Mouse (Mus musculus): ENCODE results near the gene Krtap27-1.
A peak's percentile ranks its signal among the peaks of the same experiment; 100 is the strongest.

Gene Krtap27-1

GRCm38 (mm10) chr16:88671571-88671970 is at the start of gene Krtap27-1:
Krtap27-1 (minus strand) TSS chr16:88671671.
- no peak for DNase-seq (ENCODE audit: inconsistent age in 2 of 2, low spot score in 1 of 2)

- DNase-seq (ENCODE audit: inconsistent age in 2 of 2, low spot score in 1 of 2) = no peak
Measured at GRCm38 (mm10) chr16:88720031-88720430, 48.6 kb upstream of the Krtap27-1 start.

- DNase-seq (ENCODE audit: inconsistent age in 2 of 2, low spot score in 1 of 2) = no peak
Measured at GRCm38 (mm10) chr16:88716549-88716948, 45.1 kb upstream of the Krtap27-1 start.

GRCm38 (mm10) chr16:88711245-88711644 is 39.8 kb upstream of the Krtap27-1 start:
- no peak for DNase-seq (ENCODE audit: inconsistent age in 2 of 2, low spot score in 1 of 2)

- DNase-seq (ENCODE audit: inconsistent age in 2 of 2, low spot score in 1 of 2) = peak; percentile 6 to 44
Measured at GRCm38 (mm10) chr16:88710757-88711156, 39.3 kb upstream of the Krtap27-1 start.

GRCm38 (mm10) chr16:88707496-88708012 is 36.1 kb upstream of the Krtap27-1 start, which contains the start of gene 2310061N02Rik:
2310061N02Rik (minus strand) TSS chr16:88707962.
- no peak for DNase-seq (ENCODE audit: inconsistent age in 2 of 2, low spot score in 1 of 2)

GRCm38 (mm10) chr16:88701072-88701864 is 29.8 kb upstream of the Krtap27-1 start:
- DNase-seq (ENCODE audit: inconsistent age in 2 of 2, low spot score in 1 of 2) = no peak

- no peak for DNase-seq (ENCODE audit: inconsistent age in 2 of 2, low spot score in 1 of 2)
Measured at GRCm38 (mm10) chr16:88696256-88696655, 24.8 kb upstream of the Krtap27-1 start.

- DNase-seq (ENCODE audit: inconsistent age in 2 of 2, low spot score in 1 of 2) = no peak
Measured at GRCm38 (mm10) chr16:88681282-88681681, 9.8 kb upstream of the Krtap27-1 start.

- no peak for DNase-seq (ENCODE audit: inconsistent age in 2 of 2, low spot score in 1 of 2)
Measured at GRCm38 (mm10) chr16:88679099-88679498, 7.6 kb upstream of the Krtap27-1 start.

GRCm38 (mm10) chr16:88657426-88657825 is 14.0 kb downstream of the Krtap27-1 start:
- DNase-seq (ENCODE audit: inconsistent age in 2 of 2, low spot score in 1 of 2) = peak in 1 of 2 experiments; percentile 27

- no peak for DNase-seq (ENCODE audit: inconsistent age in 2 of 2, low spot score in 1 of 2)
Measured at GRCm38 (mm10) chr16:88651952-88652351, 19.5 kb downstream of the Krtap27-1 start.

- no peak for DNase-seq (ENCODE audit: inconsistent age in 2 of 2, low spot score in 1 of 2)
Measured at GRCm38 (mm10) chr16:88651082-88651481, 20.4 kb downstream of the Krtap27-1 start.

- DNase-seq (ENCODE audit: inconsistent age in 2 of 2, low spot score in 1 of 2) = no peak
Measured at GRCm38 (mm10) chr16:88647358-88647846, 24.1 kb downstream of the Krtap27-1 start, which contains the start of gene Krtap26-1. Krtap26-1 (minus strand) TSS chr16:88647796.

GRCm38 (mm10) chr16:88646366-88647111 is 24.9 kb downstream of the Krtap27-1 start:
- DNase-seq (ENCODE audit: inconsistent age in 2 of 2, low spot score in 1 of 2) = no peak

- no peak for DNase-seq (ENCODE audit: inconsistent age in 2 of 2, low spot score in 1 of 2)
Measured at GRCm38 (mm10) chr16:88640053-88640452, 31.4 kb downstream of the Krtap27-1 start.

GRCm38 (mm10) chr16:88635142-88635541 is 36.3 kb downstream of the Krtap27-1 start:
- DNase-seq (ENCODE audit: inconsistent age in 2 of 2, low spot score in 1 of 2) = no peak

GRCm38 (mm10) chr16:88631474-88631873 is 40.0 kb downstream of the Krtap27-1 start:
- no peak for DNase-seq (ENCODE audit: inconsistent age in 2 of 2, low spot score in 1 of 2)

- no peak for DNase-seq (ENCODE audit: inconsistent age in 2 of 2, low spot score in 1 of 2)
Measured at GRCm38 (mm10) chr16:88627566-88627965, 43.9 kb downstream of the Krtap27-1 start, which contains the start of gene 2310079G19Rik. 2310079G19Rik (minus strand) TSS chr16:88627666.
